Mouse (Mus musculus) bone marrow, adult 2 months (tissue): ENCODE data around the gene Mecom. TPM values are rescaled to one million over a fixed set of nuclear protein-coding genes. Genes with fewer than 3 reads are reported as not detected.

Experiments
- H3K27ac ChIP-seq: fragments of 200-500 bp; 2 replicates; pipeline ENCODE4 v1.5.1; 2012; ENCODE audit warnings: low read depth, mild to moderate bottlenecking, control low read depth, inconsistent platforms, low read length; ENCODE audit not compliant: control insufficient read depth, poor library complexity, insufficient read depth
- H3K4me1 ChIP-seq: fragments of 200-500 bp; 2 replicates; pipeline ENCODE4 v1.6.1; 2011; ENCODE audit warnings: low read length; ENCODE audit not compliant: control insufficient read depth, insufficient read depth
- H3K4me3 ChIP-seq: fragments of 200-500 bp; replicated peaks from 2 replicates; pipeline ENCODE3; 2011; ENCODE audit warnings: mild to moderate bottlenecking, low read depth, low read length, control low read depth; ENCODE audit not compliant: control insufficient read depth
- CTCF ChIP-seq: fragments of 200-500 bp; IDR thresholded peaks from 2 replicates; pipeline ENCODE4 v1.5.1; 2011; ENCODE audit warnings: low read length, control low read depth; ENCODE audit not compliant: control insufficient read depth, insufficient read depth
- POLR2A ChIP-seq: fragments of 200-500 bp; IDR thresholded peaks from 2 replicates; pipeline ENCODE4 v1.6.1; 2011; ENCODE audit warnings: low read depth, mild to moderate bottlenecking, control low read depth, low read length, borderline replicate concordance; ENCODE audit not compliant: control insufficient read depth
- WGBS: fragments of 180-500 bp; shearing (Covaris S2); methylation state at CpG from one replicate; pipeline ENCODE4 v1.1.7; 2018; 5-methylcytosine and 5-hydroxymethylcytosine counted together
- polyA plus RNA-seq: library from polyadenylated mRNA; stranded (reverse); fragments of >200 nt; gene quantifications from 2 replicates; pipeline ENCODE4 v1.2.4, GENCODE M21; 2011; ENCODE audit warnings: low replicate concordance; ENCODE audit not compliant: missing spikeins, insufficient read depth, insufficient read length

Gene Mecom
- polyA plus RNA-seq, 1 experiment: 0.70 TPM

DNA sequence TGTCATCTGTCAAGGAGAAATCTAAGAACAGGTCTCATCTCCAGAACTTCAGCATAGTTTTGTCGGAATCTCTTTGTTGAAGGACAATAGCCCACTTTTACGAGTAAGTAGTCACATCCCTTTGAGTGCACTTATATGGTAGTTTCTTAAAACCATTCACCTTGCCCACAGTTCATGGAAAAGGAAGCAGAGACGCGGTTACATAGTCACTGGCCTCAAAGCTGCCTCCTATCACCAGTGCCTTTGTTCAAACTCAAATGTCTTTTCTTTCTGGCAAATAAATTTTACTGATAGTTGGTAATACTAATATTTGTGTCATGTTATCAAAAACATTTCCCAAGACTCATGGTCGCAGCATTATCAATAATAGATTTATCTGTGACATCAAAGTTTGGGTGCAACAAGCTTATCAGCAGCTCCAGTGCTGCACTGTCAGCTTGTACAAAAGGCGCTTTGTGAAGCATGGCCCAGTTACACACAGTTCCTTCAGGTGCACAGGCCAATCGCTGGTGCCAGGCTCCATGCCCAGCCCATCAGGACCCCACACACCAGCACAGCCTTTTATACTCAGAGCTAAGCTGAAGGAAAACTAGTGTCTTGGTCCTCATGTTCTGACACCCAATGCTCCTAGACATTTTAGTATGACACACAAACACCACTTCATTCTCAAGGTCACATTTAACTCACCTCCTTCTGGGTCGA, 399.3 kb downstream of the Mecom start:
- Histone ChIP-seq H3K4me1 (no peaks in the 10 kb centered on the region), H3K4me3 (no peak overlapping the region), H3K27ac (no peak overlapping the region)
- WGBS: 71% methylated on average over 8 of the region's 8 CpGs
- TF ChIP-seq POLR2A: no peak
- TF ChIP-seq CTCF: no peak

DNA sequence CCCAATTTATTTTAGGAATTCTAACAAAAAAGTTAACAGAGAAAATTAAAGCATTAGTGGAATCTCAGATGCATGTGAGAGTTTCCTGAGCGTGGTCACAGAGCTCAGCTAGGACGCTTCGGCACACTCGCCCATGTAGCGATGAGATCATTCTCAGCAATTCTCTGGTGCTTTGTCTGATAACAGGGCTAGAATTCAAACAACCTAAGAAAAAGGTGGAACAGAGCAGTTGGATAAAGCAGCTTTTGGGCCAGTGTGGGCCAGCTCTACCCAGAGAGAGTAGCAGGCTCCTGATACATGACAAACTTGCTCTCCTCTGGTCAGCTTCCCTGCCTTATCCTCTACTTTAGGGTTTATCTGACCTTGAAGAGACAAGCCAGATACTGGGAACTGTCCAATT, 402.8 kb downstream of the Mecom start:
- H3K4me1 ChIP-seq: no peaks in the 10 kb centered on the region
- 82% methylated on average over 5 of the region's 5 CpGs for WGBS
- no peak overlapping the region for H3K27ac ChIP-seq
- no peak overlapping the region for H3K4me3 ChIP-seq
- no peak for TF ChIP-seq POLR2A
- TF ChIP-seq CTCF: no peak

DNA sequence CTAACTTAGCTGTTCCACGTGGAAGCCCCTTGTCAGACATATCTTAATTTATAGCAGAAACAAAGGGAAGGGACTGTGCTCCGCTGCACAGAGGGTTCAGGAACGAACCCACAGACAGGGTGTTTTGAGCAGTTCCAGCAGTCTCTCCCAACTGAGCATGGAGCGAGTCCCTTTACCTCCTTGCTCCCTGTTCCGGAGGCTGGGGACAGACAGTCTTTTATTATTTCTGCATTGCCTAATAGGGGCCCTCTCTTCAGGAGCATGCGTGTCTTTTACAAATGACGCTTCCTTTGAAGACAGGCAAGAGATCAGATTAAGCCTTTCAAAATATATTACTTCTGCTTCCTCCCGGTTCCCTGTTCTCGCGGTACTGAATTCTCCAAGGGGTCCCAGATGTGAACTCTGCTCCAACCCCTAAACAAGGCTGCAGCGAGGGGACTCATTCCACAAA, 403.8 kb downstream of the Mecom start:
- no peaks in the 10 kb centered on the region for H3K4me1 ChIP-seq
- H3K27ac ChIP-seq: no peak overlapping the region
- TF ChIP-seq CTCF: no peak
- no peak for TF ChIP-seq POLR2A
- no peak overlapping the region for H3K4me3 ChIP-seq
- WGBS: 18% methylated on average over 11 of the region's 11 CpGs

DNA sequence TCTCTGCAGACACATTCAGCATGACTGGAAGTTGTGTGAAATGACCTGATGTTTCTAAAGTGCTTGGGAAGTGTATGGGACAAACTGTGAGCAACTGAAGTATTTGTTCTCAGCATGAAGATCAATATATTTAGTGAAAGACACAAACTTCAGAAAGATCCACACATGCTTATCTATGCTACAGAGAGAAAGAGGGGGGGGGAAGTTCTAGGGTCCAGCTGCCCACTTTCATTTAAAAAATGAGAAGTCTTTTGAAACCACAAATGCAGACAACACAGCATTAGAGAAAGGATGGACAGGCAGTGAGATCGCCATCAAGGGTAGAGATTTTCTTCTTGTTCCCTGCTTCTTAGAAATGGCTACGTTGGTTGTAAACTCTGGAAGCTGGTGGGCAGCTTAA, 404.4 kb downstream of the Mecom start:
- 24% methylated on average over 2 of the region's 2 CpGs for WGBS
- no peak for TF ChIP-seq POLR2A
- TF ChIP-seq CTCF: no peak
- no peak overlapping the region for H3K27ac ChIP-seq
- no peaks in the 10 kb centered on the region for H3K4me1 ChIP-seq
- H3K4me3 ChIP-seq: no peak overlapping the region

DNA sequence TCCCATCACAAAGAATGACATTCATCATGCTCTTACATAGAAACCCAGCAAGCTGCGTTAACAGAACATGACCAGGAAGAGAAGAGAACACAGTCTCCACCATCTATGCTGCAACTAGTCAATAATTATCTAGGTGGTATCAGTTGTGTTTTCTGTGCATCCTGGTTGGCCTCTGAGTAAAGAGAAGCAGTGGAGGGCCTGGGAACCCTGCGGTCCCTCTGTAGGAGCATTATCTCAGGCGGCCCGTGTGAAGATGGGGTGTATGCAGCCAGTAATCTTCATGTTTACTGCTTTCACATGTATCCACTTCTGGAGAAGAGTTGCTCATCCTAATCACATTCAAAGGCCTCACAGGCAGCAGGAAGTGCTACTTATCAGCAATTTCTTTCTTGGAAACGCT, 407.5 kb downstream of the Mecom start:
- Histone ChIP-seq H3K4me3 (no peak overlapping the region), H3K4me1 (no peaks in the 10 kb centered on the region), H3K27ac (no peak overlapping the region)
- 80% methylated on average over 5 of the region's 5 CpGs for WGBS
- TF ChIP-seq POLR2A (no peak), CTCF (no peak)

DNA sequence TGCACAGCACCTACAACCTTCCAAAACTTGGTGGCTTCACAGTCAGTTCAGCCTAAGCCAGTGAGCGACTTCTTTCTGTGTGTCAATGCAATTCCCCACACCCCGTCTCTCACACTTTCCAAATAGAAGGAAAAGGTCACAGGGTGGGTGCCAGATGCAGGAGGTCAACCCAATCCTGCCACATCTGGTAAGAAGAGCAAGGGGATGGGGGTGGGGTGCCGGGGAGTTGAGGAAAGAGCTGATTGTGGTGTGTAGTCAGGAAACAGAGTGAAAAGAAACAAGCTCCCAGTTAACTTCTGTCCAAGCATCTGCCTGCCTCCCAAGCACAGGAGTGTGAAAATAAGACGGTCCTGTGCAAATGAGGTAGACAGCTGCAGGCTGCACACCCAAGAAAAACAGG, 408.1 kb downstream of the Mecom start:
- TF ChIP-seq POLR2A (no peak), CTCF (no peak)
- Histone ChIP-seq H3K27ac (no peak overlapping the region), H3K4me1 (no peaks in the 10 kb centered on the region), H3K4me3 (no peak overlapping the region)
- WGBS: 71% methylated on average over 4 of the region's 4 CpGs

DNA sequence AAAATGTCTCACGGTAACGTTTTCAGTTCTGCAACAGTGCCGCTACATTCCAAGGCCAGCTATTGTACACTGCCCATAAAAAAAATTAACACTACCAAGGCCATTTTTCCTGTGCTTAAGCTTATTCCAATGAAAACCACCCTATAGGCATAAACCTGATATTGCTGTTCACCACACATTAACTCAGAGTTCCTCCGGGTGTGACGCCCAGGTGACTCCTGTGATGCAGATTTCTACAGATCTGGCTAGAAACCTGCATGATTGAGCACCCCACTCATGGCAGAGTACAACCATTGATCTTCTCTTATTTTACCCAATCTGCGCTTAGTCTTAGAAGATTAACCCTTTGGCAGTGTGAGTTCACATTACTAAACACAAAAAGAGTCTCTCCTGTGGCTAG, 409.2 kb downstream of the Mecom start:
- WGBS: 84% methylated on average over 6 of the region's 6 CpGs
- Histone ChIP-seq H3K4me3 (no peak overlapping the region), H3K4me1 (no peaks in the 10 kb centered on the region), H3K27ac (no peak overlapping the region)
- TF ChIP-seq CTCF (no peak), POLR2A (no peak)

DNA sequence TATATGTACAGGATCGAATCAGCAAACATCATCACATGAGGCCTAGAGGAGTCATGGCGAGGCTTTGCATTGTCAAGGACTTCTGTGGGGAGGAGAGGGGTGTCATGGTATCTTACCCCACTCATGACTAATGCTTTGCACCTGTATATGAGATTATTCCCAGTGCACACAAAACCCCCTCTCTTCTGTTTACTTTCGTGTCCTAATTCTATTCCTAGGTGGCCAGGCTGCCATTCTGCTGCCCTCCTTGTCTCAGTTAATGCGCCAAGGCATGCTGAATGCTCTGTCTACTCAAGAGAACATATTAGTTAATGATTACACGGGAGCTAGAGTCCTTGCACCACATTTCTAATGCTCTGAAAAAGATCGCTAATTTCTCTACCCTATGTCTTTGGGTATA, 412.0 kb downstream of the Mecom start:
- no peak overlapping the region for H3K4me3 ChIP-seq
- 80% methylated on average over 6 of the region's 6 CpGs for whole genome bisulfite sequencing
- no peaks in the 10 kb centered on the region for H3K4me1 ChIP-seq
- TF ChIP-seq CTCF: no peak
- no peak for TF ChIP-seq POLR2A
- no peak overlapping the region for H3K27ac ChIP-seq

DNA sequence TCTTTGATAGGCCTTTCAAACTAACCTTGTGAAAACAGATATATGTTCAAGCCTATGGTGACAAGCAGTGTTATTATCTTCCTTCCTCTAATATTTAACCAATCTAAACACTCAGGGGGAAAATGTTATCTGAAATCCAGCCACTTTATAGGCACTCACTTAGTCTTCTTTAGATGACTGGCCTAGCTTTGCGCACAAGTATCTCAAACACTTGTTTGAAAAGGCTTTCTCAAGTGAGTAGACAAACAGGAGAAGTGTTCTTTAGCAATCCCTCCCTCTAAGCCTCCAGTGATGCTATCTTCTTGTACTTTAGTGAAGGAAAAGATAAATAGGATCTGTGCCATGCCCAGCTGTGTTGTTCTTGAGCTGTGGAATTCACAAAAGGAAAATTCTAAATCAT, 412.7 kb downstream of the Mecom start:
- TF ChIP-seq CTCF (no peak), POLR2A (no peak)
- Histone ChIP-seq H3K27ac (no peak overlapping the region), H3K4me3 (no peak overlapping the region), H3K4me1 (no peaks in the 10 kb centered on the region)
- 80% methylated on average over 1 of the region's 1 CpGs for WGBS
